Mouse (Mus musculus) heart, adult 10 weeks (tissue): ENCODE data around the gene Mthfd1. TPM values are rescaled to one million over a fixed set of nuclear protein-coding genes. Genes with fewer than 3 reads are reported as not detected.

ENCODE experiments used
- polyA plus RNA-seq: library from polyadenylated mRNA; stranded (reverse); fragments of 350-450 nt; fragmentation: Illumina TruSeq; extraction: RNeasy Lipid Tissue Mini Kit (QIAGEN cat#74804); gene quantifications from one replicate; pipeline ENCODE4 v1.2.3, GENCODE M21; 2014; ENCODE audit warnings: low read depth, low replicate concordance

Mthfd1 gene
- 24.1 TPM for polyA plus RNA-seq

DNA sequence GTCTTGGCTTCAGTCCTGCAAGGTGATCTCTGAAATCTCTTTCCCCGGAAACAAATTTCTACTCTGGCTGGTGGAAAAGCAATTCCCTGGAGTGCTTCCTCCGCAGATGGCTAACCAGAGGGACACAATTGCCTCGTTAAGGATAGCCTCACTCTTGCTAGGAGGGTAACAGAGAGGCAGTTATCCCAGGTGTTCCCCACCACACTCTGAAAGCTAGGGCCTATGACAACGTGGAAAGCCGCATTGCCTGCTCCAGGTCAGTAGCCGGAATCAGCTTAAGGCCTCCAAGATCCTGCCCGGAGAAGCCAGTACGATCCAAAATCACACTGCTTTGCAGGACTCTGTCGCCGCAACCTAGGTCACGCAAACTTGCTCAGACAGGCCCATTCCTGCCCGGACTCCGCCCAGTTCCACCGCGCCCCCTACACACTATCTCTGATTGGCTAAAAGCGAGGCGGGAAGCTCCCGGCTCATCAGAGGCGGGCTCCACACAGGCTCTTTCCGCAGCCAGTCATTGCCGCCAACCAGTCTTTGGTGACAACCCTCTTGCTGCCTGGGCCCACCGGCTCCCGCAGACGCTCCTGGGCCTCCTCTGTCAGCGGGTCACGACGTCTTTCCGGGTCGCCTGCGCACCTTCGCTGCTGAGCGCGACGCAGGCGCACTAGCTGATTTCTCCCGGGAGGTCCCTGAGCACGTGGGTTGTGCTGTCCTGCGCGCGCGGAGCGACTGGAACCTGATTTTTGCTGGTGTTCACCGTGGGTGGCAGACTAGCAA, at the start of gene Mthfd1:
Gene Mthfd1 (plus strand): TSS at position 574 of the 774 bp plus-strand sequence.

GRCm38 (mm10) chr12:76246646-76247045, 8.5 kb upstream of the Mthfd1 start, which contains the start of gene Tex21:
Tex21 (minus strand) TSS chr12:76246746.

GRCm38 (mm10) chr12:76324679-76325431, 69.8 kb downstream of the Mthfd1 start, which contains the start of gene Akap5:
Akap5 (plus strand) TSS chr12:76324891.

Other genes with a start within 250 kb of the Mthfd1 start
- 0.13 TPM for gene Esr2, start 78.0 kb upstream of the Mthfd1 start, polyA plus RNA-seq
- gene Tex21, start 8.6 kb upstream of the Mthfd1 start, polyA plus RNA-seq, result not detected
- 1.0 TPM for gene Akap5, start 69.6 kb downstream of the Mthfd1 start, polyA plus RNA-seq
- gene Zbtb25, start 114.3 kb downstream of the Mthfd1 start, polyA plus RNA-seq, result 6.9 TPM
- 2.6 TPM for gene Zbtb1, start 115.0 kb downstream of the Mthfd1 start, polyA plus RNA-seq
- gene Hspa2, start 148.9 kb downstream of the Mthfd1 start, polyA plus RNA-seq, result 4.3 TPM
- gene Ppp1r36, start 162.2 kb downstream of the Mthfd1 start, polyA plus RNA-seq, result not detected